Mouse (Mus musculus) kidney, postnatal 10 days (tissue): ENCODE results near the gene Nhlh1.

Experiments
- DNase-seq: peaks from one replicate; pipeline ENCODE4 v3.0.0; 2021; ENCODE audit warnings: mixed read lengths

Nhlh1 gene

GRCm38 (mm10) chr1:172052766-172053279, 4.5 kb downstream of the Nhlh1 start:
- DNase-seq: no peak

GRCm38 (mm10) chr1:172049131-172049782, 8.1 kb downstream of the Nhlh1 start:
- DNase-seq: no peak

DNA sequence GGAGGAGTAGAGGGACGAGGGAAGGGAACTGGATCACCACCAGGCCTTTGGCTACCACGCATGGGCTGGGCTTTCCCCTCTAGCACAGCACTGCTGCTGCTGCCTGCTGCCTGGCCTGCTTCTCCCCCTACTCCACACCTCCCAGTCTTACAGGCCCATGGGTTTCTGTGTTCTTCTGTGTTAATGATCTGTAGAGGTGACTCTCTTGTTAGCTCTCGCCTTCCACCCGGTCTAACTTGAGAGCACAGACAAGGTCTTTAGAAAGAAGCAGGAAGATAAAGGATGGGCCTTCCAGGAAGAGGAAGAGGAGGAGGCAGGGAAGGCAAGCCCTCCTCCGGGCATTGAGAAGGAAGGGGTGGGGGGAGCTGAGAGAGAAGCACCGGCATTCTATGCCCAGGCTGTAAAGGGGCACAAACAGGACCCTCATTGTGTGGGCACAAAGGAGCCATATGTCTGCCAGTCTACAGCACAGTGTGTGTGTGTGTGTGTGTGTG, 9.1 kb downstream of the Nhlh1 start:
- peak; percentile 34 for DNase-seq

DNA sequence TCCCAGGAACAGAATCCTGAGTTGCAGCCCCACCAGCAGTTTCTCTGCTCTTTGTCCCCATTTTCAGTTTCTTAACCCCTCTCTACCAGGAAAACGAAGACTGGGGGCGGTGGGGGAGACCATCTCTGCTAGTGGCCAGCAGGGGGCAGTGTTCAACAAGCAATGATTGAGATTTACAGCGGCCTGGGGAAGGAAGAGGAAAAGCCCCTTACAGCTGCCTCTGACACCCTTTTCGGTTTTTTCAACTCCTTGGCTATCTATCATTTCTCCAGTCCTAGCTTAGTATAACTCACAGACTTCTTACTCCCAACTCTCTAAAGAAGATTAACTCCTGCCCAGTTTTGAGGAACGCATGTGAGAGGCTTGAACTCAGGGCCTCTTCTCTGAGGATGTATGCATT, 10.4 kb downstream of the Nhlh1 start:
- DNase-seq: peak; percentile 84

DNA sequence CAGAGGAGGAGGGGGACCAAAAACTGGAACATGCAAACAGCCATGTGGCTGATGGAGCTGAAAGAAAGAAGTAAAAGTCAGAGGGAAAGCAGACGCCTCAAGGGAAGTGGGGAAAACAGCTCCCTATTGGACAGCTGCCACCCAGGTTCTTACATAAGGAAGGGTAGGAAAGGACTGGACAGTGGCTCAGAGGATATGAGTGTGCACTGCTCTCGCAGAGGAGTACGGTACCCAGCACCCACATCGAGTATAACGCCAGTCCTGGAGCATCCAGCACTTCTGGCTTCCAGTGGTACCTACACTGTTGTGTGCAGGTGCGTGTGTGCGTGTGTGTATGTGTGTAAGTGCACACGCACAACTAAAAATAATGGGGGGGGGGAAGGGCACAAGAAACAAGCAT, 11.0 kb downstream of the Nhlh1 start:
- DNase-seq: no peak

- DNase-seq: no peak
These were observed 27.5 kb downstream of the Nhlh1 start for GRCm38 (mm10) chr1:172029914-172030313.

- no peak for DNase-seq
These were observed 28.7 kb downstream of the Nhlh1 start, which contains the start of gene Vangl2 for GRCm38 (mm10) chr1:172028394-172029275. Gene Vangl2 (minus strand): TSS chr1:172028444.

DNA sequence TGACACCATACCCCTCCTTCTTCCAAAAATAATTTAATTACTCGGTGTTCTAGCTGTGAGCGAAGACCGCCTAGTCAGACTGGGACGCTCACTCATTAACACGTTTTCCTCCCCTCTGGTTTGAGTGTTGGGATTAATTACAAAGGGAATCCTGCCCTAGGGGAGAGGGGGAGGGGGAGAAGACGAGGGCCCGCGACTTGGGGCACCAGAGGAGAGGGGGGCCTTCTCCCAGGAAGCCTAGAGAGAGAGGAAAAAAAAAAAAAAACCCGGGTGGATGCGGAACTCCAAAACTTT, 29.6 kb downstream of the Nhlh1 start:
- no peak for DNase-seq

DNA sequence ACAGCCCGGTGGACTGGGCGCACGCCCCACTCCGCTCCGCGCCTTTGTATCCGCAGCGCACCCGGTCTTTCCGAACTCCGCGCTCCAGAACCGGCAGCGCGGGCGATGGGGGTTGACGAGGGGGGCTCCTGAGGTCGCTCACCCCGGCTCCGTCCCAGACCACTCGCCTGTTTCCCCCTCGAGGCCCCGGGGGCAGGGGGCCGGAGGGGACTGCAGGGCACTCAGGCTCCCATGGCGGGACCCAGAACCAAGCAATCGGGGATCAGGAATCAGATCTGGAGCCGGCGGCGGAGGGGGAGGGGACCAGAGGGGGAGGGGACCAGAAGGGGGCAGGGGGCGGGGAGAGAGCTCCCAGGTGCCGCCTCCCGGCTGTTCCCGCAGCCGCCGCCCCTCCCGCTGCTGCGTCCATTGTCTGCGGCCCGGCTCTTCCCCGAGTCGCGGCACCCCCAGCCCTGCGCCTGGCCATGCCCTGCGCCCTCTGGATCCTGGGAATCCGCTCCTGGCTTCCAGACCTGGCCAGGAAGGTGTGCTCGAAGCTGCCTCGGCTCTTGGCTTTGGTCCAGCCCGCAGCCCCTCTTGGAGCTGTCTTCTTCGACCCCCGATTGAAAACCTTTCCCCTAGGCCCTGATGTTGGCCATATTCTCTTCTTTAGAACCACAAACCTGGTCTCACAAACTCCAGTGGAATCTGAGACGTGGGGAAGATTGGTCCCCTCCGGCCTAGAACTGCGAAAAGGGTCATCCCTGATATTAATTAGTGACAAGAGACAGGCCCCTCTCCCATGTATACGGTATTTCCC, 30.2 kb downstream of the Nhlh1 start:
- DNase-seq: peak; percentile 97

DNA sequence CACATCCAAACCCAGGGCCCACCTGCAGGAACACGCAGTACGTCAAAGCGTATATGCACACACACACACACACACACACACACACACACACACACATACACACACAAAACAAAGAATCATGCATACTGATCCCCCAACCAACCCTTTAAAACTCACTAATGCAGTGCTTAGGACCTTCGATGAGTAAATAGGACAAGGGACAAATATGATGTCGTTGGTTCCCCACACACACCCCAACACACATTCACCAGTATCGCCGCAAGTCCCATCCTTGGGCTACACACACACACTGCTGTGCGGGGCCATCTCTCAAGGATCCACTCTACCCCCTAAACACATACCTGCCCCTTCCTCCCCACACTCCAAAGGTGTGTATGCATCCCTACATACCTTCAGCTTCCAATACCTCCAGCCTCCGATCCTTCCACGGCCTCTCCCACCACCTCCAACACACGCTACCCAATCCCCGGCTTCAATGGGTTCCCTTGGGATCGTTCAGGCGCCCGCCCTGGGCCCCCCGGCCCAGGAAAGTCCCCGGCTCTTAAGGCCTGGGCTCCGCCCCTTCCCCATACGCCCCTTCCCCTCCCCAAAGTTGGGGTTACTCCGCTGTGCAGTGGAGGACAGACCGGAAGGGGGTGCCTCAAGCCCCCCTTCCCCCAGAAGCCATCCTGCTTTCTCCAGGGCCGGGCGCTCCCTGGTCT, 31.0 kb downstream of the Nhlh1 start:
- DNase-seq: peak; percentile 53

DNA sequence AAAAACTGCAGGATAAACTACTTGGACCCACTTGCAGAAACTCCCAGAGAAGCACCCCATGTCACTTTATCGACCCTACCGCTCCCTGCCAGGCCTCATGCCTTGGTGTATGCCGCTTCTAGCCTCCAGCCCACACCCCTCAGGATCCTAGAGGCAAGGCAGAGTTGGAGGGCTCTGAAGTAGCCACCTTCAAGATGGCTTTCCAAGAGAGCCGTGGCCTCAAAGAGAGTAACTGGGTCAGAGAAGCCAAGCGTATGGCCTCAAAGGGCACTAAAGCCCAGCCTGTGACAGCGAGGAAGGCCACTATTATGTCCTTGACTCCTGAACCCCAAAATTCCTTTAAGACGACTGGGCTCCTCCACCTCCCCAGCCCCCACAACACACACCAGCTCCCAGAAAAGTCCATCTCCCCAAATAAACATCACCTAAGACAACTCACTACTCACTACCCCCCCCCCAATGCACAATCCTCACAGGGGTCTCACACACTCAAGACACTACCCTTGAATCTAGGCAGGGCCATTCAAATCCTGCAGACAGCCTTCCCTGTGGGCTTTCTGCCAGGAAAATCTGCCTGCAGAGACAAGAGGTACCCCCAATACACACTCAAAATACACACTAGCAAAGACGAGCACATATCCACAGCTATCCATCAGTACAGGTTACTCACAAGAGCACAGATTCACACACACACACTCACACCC, 32.0 kb downstream of the Nhlh1 start:
- no peak for DNase-seq

DNA sequence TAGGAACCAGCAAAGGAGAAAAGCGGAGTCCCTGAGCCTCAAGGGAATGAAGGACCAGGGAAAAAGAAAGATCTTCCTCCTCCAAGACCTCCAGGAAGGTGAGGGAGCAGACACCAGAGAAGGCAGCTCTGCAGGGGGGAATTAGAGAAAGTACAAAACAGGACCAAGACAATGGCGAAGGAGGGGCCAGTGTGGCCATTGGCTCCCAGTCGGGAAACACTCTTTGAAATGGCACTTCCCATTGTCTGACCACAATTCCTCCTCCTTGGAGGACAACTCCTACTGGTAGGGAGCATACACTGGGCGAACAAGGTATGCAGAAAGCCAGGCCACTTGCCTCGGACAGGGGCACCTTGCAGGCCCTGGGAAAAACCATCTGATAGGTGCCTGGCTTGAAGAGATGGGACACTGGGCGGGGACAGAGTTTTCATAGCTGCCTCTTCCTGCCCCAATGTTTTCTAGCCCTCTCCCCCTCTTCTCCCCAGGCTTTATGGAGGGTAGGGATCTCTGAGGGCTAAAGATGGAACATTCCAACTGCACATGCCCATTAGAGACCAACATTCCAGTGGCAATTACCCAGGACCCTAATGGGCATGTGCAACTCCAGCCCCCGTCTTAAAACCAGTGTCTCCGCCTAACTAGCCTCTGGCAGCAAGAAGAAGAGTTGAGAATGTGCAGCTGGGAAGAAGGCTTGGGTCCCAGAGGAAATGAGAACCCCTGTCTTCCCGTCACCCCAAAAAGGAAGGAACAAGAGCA, 33.1 kb downstream of the Nhlh1 start:
- DNase-seq: no peak

DNA sequence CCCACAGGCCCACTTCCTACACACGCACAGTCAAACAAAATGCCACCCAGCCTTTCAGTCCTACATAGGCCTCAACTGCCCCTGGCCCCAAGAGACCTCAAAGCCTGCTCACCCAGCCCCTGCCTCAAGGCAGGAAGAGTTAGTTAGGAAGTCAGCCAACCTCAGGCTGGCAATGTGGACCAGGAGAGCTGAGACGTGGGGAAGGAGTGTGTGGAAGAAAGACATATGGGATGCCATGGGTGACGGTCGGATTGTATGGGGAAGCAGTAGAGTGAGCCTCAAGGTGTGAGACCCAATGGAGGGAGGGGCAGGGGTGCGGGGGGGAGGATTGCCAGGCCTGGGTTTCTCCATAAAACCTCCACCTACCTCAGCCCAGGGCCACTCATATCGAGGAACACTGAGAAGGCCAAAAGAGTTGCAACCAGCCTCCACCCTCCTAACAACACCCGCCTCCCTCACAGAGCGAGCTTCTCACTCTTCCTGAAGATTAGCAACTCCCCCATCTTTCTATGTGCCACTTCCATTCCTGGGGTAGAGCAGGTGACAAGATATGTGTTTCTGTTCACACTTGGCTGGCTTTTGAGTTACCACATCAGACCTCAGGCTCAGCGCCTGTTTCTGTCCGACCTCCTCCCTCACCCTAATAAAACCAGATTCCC, 37.4 kb downstream of the Nhlh1 start:
- DNase-seq: no peak

- DNase-seq: no peak
These were observed 38.0 kb downstream of the Nhlh1 start for GRCm38 (mm10) chr1:172019339-172019738.

- no peak for DNase-seq
These were observed 38.7 kb downstream of the Nhlh1 start for GRCm38 (mm10) chr1:172018336-172019311.

GRCm38 (mm10) chr1:172017517-172018070, 39.8 kb downstream of the Nhlh1 start:
- DNase-seq: no peak

DNA sequence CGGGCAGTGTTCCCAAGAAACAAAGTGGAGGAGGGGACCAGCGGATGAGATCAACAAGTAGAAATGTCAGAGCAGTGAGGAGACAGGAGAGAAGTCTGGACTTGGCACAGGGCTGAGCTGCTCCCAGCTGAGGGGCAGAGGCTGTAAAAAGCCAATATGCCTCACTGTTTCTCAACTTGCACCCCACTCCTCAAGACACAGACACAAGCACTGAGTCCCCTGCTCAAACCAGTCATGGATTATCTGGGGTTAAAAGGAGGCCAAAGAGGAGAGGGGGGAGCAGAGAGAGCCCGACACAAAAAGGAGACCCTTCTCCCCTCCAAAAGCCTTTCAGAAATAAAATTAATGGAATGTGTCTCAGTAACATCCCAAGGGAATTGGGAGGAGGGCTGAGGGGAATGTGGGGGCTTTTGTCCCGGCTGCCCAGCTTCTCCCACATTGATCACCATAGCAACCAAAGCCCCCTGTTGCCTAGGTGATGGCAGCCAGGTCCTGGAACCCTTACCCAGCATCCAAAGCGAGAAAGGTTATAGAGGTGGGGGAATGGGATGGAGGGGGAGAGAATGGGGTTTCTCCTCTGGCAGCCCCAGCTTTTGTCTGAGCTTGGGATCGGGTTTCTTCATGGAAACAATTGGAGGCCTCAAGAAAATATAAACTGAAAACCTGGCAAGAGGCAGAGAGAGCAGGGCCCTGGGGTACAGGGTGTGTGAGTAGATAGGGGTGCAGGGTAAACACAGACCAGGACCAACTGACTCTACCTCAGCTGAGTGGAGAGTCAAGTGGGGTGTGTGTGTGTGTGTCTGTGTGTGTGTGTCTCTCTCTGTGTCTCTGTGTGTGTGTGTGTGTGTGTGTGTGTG, 40.5 kb downstream of the Nhlh1 start:
- no peak for DNase-seq

GRCm38 (mm10) chr1:172016031-172016430, 41.3 kb downstream of the Nhlh1 start:
- no peak for DNase-seq
